Mouse (Mus musculus) cerebellum, adult 2 months (tissue): ENCODE measurements around the gene Rexo4. TPM values are rescaled to one million over a fixed set of nuclear protein-coding genes. Genes with fewer than 3 reads are reported as not detected.

ENCODE experiments used
- DNase-seq, 2 experiments: peaks; one replicate each; pipeline ENCODE4 v3.0.0; 2021
- H3K27ac ChIP-seq: fragments of 200-500 bp; 2 replicates; pipeline ENCODE4 v1.5.1; 2012; ENCODE audit warnings: low read length, control low read depth, inconsistent platforms; ENCODE audit not compliant: insufficient read depth
- H3K27me3 ChIP-seq: fragments of 200-500 bp; 2 replicates; pipeline ENCODE4 v1.6.1; 2012; ENCODE audit warnings: inconsistent platforms, mild to moderate bottlenecking, low read length, moderate library complexity; ENCODE audit not compliant: control insufficient read depth, insufficient read depth
- H3K4me1 ChIP-seq: fragments of 200-500 bp; 2 replicates; pipeline ENCODE4 v1.6.1; 2011; ENCODE audit warnings: low read length; ENCODE audit not compliant: control insufficient read depth, insufficient read depth
- H3K4me3 ChIP-seq: fragments of 200-500 bp; replicated peaks from 2 replicates; pipeline ENCODE3; 2011; ENCODE audit warnings: mild to moderate bottlenecking, low read depth, low read length, control low read depth; ENCODE audit not compliant: insufficient read depth
- CTCF ChIP-seq: fragments of 200-500 bp; IDR thresholded peaks from 2 replicates; pipeline ENCODE4 v1.5.1; 2011; ENCODE audit warnings: low read depth, mild to moderate bottlenecking, control low read depth, low read length, moderate library complexity, borderline replicate concordance; ENCODE audit not compliant: insufficient read depth
- POLR2A ChIP-seq: fragments of 200-500 bp; IDR thresholded peaks from 2 replicates; pipeline ENCODE4 v1.6.1; 2011; ENCODE audit warnings: low read length, control low read depth, borderline replicate concordance; ENCODE audit not compliant: insufficient read depth
- WGBS: fragments of 180-500 bp; shearing (Covaris S2); methylation state at CpG from one replicate; pipeline ENCODE4 v1.1.7; 2018; 5-methylcytosine and 5-hydroxymethylcytosine counted together
- polyA plus RNA-seq: library from polyadenylated mRNA; depleted of rRNA; stranded (reverse); fragments of >200 nt; gene quantifications from 2 replicates; pipeline ENCODE4 v1.2.3, GENCODE M21; 2012

Gene Rexo4
- polyA plus RNA-seq, 1 experiment: 72.2 TPM

DNA sequence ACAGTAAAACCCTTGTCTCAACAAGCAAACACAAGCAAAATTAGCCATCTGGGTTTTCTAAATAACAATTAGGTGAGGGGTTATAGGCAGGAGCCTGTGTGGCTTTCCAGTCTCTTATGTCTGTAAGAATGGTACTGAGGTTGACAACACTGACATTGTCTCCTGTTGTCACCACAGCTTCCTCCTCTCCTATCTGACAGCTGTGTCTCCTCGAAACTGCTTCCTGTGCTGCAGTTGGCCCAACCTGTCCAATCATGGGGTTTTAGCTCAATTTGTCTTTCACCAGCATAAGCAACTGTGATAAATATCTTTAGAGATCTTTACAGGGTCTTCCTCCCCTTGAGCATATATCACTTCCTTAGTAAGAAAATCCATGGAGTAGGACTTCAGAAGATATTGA is 27.8 kb downstream of the Rexo4 start:
- no peak overlapping the region for H3K4me3 ChIP-seq
- 68% methylated on average over 1 of the region's 1 CpGs for WGBS

DNA sequence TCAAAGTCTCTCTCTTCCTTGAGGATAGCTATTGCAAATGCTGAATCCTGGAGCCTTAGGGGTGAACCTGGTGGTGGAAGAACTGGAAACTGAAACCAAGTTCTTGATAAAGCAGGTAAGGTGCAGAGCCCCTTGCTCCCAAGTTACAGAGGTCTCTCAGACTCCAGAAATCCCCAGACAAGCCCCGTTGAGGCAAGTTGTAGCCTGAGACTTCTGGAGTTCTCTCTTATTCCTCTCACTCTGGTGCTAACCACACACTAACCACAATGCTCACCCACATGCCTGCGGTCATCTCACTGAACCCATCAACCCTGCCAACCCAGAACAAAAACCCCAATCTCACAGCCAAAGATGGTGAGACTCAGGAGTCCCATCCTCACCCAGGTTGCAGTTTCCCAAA is 28.9 kb downstream of the Rexo4 start:
- DNase-seq: no peak
- Histone ChIP-seq H3K27ac (no peak overlapping the region), H3K4me1 (peaks cover 10% of the 10 kb centered on the region), H3K27me3 (no peaks in the 10 kb centered on the region), H3K4me3 (no peak overlapping the region)
- TF ChIP-seq POLR2A (no peak), CTCF (no peak)
- WGBS: 83% methylated on average over 2 of the region's 2 CpGs

More for the DNA sequence above, 27.8 kb downstream of the Rexo4 start:
- Histone ChIP-seq H3K27ac (no peak overlapping the region), H3K4me1 (peaks cover 4% of the 10 kb centered on the region; the same call in 1 of the 2 replicates), H3K27me3 (no peaks in the 10 kb centered on the region)
- DNase-seq: no peak
- TF ChIP-seq POLR2A (no peak), CTCF (no peak)

DNA sequence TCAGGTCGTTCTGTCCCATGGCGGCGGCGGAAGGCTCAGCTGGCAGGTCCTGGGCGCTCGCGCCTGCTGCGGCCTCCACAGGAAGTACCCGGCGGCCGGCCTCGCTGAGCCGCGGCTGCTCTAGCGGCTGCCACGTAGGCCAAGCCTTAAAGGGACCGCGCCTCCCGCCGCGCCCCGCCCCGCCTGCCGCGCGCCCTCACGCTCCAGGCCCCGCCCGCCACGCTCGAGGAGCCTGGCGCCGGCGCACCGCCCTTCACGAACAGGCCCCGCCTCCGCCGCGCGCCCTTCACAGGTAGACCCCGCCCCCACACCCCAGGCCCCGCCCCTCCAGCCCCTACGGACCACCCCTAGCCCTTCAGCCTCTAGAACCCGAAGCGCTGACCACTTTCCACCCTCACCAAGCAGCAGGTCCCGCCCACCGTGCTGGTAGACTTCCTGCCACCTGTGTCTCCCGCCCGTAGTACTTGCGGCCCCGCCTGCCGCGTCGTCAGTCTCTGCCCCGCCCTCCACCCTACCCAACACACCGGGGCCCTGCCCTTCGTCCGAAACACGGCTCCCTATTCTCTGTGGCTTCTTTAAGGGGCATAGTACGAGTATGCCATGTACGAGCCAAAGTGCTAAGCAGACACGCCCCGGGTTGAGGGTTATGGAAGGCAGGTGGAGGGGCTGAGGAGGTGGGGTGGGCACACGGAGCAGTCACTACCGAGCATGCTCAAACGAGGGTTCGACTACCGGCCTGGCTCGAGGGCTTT is 30.7 kb downstream of the Rexo4 start, which contains the start of the genes Surf4 and Stkld1:
Surf4 (minus strand) TSS at position 625 of the 752 bp plus-strand sequence.
Stkld1 (plus strand) TSS at position 744 of the 752 bp plus-strand sequence.
- peak within 1 kb of the TSS; percentile 88 for H3K4me3 ChIP-seq
- H3K27me3 ChIP-seq: no peaks in the 10 kb centered on the region
- peak; percentile 93 for DNase-seq
- TF ChIP-seq POLR2A (peak; percentile 69), CTCF (no peak)
- peaks cover 10% of the 10 kb centered on the region for H3K4me1 ChIP-seq
- H3K27ac ChIP-seq: peak within 1 kb of the TSS; percentile 81
- WGBS: 1% methylated on average over 66 of the region's 70 CpGs

DNA sequence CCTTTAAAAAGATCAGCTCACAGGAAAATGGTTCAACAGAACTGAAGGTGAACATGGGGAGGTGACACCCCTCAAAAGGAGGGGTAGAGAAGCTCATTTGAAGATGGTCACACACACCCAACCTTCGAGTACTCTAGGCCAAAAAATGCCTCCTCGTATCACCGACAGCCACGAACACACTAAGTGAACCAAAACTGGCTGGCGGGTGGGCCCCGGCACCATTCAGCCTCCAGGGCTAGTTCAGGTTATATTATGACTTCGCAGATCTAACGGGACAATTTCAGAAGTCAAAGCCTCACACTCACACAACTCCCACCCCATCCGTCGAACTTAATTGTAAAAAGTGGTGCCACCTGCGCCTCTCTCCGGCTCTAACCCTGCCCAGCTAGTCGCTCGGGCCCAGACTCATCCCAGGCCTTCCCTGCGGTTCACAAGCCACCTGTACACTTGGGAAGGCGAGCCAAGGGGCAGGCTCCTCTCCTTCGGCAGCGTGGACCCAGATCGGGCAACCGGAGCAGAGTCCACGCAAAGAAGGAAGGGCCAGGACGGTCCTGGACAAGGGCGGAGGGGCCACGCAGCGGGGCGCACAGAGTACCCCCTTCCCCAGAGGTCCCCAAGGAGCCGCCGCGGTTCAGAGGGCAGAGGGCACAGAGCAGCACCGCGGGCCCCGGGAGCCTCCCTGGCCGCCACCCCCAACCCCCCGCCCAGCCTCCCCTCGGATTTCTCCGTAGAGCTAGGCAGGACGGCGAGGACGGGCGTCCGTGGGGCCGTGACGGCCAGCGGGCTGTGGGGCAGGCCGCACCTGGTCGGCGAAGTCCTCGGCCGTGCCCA is 31.5 kb downstream of the Rexo4 start:
- under 1% methylated on average over 49 of the region's 49 CpGs for WGBS

DNA sequence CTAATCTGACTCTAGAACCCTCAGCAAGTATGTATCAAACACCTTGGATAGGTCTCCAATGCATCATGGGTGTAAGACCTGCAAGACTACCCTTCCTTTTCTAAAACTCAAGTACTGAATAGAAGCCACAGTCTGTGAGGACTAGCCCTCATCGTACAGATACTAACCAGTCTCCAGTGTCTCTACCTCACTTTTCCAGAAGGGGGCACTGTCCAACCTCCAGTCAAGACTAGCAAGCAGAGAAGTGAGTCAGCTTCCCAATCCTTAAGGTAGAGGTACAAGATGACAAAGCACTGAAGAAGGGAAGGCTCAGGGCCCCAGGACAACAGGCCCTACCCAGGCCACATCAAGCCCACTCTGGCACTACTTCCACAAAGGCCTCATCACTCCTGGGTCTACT is 33.8 kb downstream of the Rexo4 start:
- WGBS: 6% methylated on average over 1 of the region's 1 CpGs
- peaks cover 13% of the 10 kb centered on the region for H3K4me1 ChIP-seq
- no peaks in the 10 kb centered on the region for H3K27me3 ChIP-seq
- DNase-seq: peak; percentile 71 to 74
- TF ChIP-seq CTCF (peak; percentile 68; the same call in 1 of the 2 replicates), POLR2A (no peak)
- H3K4me3 ChIP-seq: no peak overlapping the region
- H3K27ac ChIP-seq: no peak overlapping the region

More for the DNA sequence above, 31.5 kb downstream of the Rexo4 start:
- peak; percentile 62 to 63 for DNase-seq
- peak overlapping the region; percentile 81; the same call in 1 of the 2 replicates for H3K27ac ChIP-seq
- peaks cover 13% of the 10 kb centered on the region for H3K4me1 ChIP-seq
- TF ChIP-seq CTCF (no peak), POLR2A (no peak)
- H3K4me3 ChIP-seq: peak overlapping the region; percentile 85
- no peaks in the 10 kb centered on the region for H3K27me3 ChIP-seq

DNA sequence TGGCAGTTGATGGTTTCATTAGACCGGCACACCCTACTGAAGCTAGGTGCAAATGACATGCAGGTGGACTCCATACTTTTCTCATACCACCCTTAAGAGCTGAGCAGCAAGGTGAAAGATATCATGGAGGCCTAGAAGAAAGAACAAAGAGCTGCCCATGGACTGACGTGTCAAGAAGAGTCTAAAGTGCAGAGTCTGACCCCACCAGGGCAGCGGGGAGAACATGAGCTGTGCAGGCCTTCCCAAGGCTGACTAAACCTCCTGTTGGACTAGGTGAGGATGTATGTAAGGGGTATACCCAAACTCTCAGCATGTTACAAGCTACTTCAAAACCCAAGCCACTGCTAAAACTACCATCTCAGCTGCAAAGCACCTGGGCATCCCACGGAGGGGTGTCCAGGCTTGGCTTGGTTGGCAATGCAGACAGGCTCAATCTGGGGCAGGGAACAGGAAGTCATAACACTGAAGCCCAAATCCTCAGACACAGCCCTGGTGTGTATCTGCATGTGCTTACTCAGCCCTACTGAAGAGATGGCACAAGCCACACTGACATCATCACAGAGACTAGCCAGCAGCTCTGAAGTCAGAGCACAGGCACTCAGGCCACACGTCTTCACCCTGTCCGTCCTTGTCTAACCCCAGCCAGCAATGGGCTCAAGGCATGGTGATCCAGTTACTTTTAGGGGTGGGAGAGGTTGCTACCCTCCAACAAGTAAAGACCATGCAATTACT is 36.3 kb downstream of the Rexo4 start:
- Histone ChIP-seq H3K27ac (no peak overlapping the region), H3K4me3 (no peak overlapping the region), H3K4me1 (peaks cover 13% of the 10 kb centered on the region), H3K27me3 (no peaks in the 10 kb centered on the region)
- 73% methylated on average over 6 of the region's 6 CpGs for WGBS
- no peak for DNase-seq
- TF ChIP-seq CTCF: no peak
- TF ChIP-seq POLR2A: no peak

DNA sequence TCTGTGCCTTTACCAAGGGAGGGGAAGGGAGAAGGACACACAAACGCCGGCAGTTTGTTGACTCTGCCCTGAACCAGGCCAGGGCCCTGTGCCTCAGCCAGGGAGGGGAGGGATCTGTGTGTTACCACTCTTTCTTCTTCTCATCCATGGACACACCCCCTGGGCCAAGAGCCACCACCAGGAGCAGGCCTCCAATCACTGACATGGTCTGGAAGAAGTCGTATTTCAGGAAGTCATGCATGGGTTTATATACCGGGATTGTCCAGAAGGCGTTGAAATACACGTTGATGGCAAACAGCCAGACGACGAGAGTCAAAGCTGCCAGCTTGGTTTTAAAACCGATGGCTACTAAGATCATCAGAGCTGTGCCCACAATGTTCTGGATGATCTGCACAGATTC is 42.4 kb downstream of the Rexo4 start:
- TF ChIP-seq CTCF: no peak
- TF ChIP-seq POLR2A: no peak
- H3K27me3 ChIP-seq: no peaks in the 10 kb centered on the region
- DNase-seq: no peak
- 31% methylated on average over 9 of the region's 9 CpGs for WGBS
- H3K4me3 ChIP-seq: no peak overlapping the region
- no peak overlapping the region for H3K27ac ChIP-seq
- H3K4me1 ChIP-seq: peaks cover 12% of the 10 kb centered on the region
